Mouse (Mus musculus): ENCODE results near the gene Trim25. TPM values are rescaled to one million over a fixed set of nuclear protein-coding genes. Genes with fewer than 3 reads are reported as not detected.

The Trim25 gene
- polyA plus RNA-seq, 1 experiment from 2014 or later = 13.2 TPM

DNA sequence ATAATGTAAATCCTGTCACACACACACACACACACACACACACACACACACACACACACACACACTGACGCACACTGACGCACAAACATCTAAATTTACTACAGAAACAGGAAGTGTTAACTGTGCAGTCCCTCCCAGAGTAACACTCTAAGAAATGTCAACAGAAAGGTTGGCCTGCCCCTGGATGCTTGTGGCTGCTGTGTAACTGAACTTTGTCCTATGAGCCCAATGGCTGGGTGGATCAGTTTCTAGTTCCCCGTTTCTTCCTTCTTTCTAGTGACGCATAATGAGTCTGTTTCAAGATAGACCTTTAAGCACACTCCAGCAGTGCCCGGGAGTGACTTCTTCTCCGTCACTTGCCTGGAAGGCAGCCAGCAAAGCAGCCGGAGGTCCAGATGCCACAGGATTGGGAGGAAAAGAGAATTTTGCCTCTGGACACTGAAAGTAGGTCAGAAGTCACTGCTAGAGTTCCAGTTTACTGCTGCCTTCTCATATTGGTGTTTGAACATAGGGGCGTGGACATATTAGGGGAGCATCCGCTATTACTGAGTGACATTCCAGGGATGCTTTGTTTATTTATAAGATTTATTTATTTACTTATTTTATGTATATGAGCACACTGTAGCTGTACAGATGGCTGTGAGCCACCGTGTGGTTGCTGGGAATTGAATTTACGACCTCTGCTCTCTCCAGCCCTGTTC lies 25.2 kb downstream of the Trim25 start:
- Histone ChIP-seq H3K36me3 (ENCODE audit: control insufficient read depth, insufficient read depth, low read length) (no peaks in the 10 kb centered on the region), H3K9me3 (ENCODE audit: control insufficient read depth, low read length) (no peaks in the 10 kb centered on the region), H3K4me1 (ENCODE audit: control insufficient read depth, insufficient read depth, low read length) (0 out of 2 replicates have a peak, but pooled peaks cover 5% of the 10 kb centered on the region), H3K27ac (ENCODE audit: low read depth, low read length) (peak overlapping the region; percentile 73), H3K4me3 (ENCODE audit: low read length) (no peak overlapping the region), H3K9ac (ENCODE audit: low read depth, low read length) (no peak overlapping the region), H3K27me3 (ENCODE audit: control insufficient read depth, insufficient read depth, low read length) (no peaks in the 10 kb centered on the region), H3K4me2 (replicated peaks; ENCODE audit: low read depth, low read length) (no peak overlapping the region)
- 42% methylated on average over 11 of the region's 11 CpGs for WGBS
- ATAC-seq (ENCODE audit: low FRiP score, low TSS enrichment) = peak; percentile 71

DNA sequence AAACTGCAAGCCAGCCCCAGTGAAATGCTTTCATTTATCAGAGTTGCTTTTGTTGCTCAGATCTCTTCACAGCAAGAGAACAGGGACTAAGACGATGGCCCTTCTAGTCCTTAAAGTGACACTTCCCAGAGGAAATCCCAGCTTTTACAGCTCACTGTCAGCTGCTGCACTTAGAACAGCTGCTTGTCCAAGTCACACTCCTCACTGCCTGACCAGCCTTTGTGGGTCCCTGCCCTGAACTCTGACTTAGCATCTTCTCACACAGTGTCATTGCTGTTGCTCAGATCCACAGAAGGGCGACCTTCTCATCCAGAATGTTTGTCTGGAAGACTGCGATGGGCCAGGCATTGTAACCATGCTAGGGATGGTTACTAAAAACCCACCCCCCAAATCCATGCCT lies 26.4 kb downstream of the Trim25 start:
- H3K36me3 ChIP-seq (ENCODE audit: control insufficient read depth, insufficient read depth, low read length) = no peaks in the 10 kb centered on the region
- H3K4me2 ChIP-seq (replicated peaks; ENCODE audit: low read depth, low read length) = no peak overlapping the region
- no peaks in the 10 kb centered on the region for H3K9me3 ChIP-seq (ENCODE audit: control insufficient read depth, low read length)
- no peak for ATAC-seq (ENCODE audit: low FRiP score, low TSS enrichment)
- no peak overlapping the region for H3K9ac ChIP-seq (ENCODE audit: low read depth, low read length)
- H3K4me1 ChIP-seq (ENCODE audit: control insufficient read depth, insufficient read depth, low read length) = 0 out of 2 replicates have a peak, but pooled peaks cover 5% of the 10 kb centered on the region
- H3K27me3 ChIP-seq (ENCODE audit: control insufficient read depth, insufficient read depth, low read length) = no peaks in the 10 kb centered on the region
- no peak overlapping the region for H3K27ac ChIP-seq (ENCODE audit: low read depth, low read length)
- WGBS = 74% methylated on average over 3 of the region's 3 CpGs
- no peak overlapping the region for H3K4me3 ChIP-seq (ENCODE audit: low read length)

DNA sequence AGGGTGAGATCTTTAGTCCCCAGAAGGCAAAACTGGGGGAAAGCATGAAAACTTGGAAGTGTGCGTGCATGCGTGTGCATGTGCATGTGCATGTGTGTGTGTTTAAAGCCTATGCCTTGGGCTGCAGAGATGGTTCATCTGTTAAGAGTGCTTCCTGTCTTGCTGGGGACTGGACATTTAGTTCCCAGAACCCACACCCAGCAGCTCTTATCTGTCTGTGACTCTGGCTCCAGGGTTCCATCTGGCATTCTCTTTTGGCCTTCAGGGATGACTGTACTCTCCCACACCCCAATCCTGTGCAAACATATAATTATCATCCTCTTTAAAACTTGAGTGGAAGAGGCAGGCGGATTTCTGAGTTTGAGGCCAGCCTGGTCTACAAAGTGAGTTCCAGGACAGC lies 26.9 kb downstream of the Trim25 start:
- no peak for ATAC-seq (ENCODE audit: low FRiP score, low TSS enrichment)

DNA sequence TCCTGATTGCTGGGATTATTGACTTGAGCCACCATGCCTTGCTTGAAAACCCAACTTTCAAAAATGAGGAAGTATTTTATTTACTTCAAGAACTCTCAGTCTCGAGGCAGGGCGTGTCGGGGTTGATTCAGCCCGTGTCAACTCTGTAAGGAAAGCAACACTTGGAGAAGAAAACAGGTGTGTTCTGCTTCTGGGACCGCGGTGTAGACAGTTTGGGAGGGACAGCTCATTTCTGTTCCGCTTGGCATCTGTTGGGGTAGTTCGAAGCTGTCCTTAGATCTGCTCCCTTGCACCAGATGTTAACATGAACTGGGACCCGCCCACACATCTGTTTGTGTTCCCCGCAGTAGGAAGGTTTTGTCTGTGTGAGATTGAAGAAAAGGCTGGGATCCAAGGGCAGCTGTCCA lies 28.8 kb downstream of the Trim25 start:
- ATAC-seq (ENCODE audit: low FRiP score, low TSS enrichment) = no peak
- Histone ChIP-seq H3K4me2 (replicated peaks; ENCODE audit: low read depth, low read length) (no peak overlapping the region), H3K9ac (ENCODE audit: low read depth, low read length) (no peak overlapping the region), H3K4me3 (ENCODE audit: low read length) (no peak overlapping the region), H3K27me3 (ENCODE audit: control insufficient read depth, insufficient read depth, low read length) (no peaks in the 10 kb centered on the region), H3K27ac (ENCODE audit: low read depth, low read length) (no peak overlapping the region), H3K9me3 (ENCODE audit: control insufficient read depth, low read length) (no peaks in the 10 kb centered on the region), H3K4me1 (ENCODE audit: control insufficient read depth, insufficient read depth, low read length) (0 out of 2 replicates have a peak, but pooled peaks cover 5% of the 10 kb centered on the region), H3K36me3 (ENCODE audit: control insufficient read depth, insufficient read depth, low read length) (no peaks in the 10 kb centered on the region)
- 66% methylated on average over 10 of the region's 10 CpGs for WGBS

More for the DNA sequence above, 26.9 kb downstream of the Trim25 start:
- Histone ChIP-seq H3K9ac (ENCODE audit: low read depth, low read length) (no peak overlapping the region), H3K4me2 (replicated peaks; ENCODE audit: low read depth, low read length) (no peak overlapping the region), H3K27ac (ENCODE audit: low read depth, low read length) (no peak overlapping the region), H3K36me3 (ENCODE audit: control insufficient read depth, insufficient read depth, low read length) (no peaks in the 10 kb centered on the region), H3K4me3 (ENCODE audit: low read length) (no peak overlapping the region), H3K27me3 (ENCODE audit: control insufficient read depth, insufficient read depth, low read length) (no peaks in the 10 kb centered on the region), H3K9me3 (ENCODE audit: control insufficient read depth, low read length) (no peaks in the 10 kb centered on the region), H3K4me1 (ENCODE audit: control insufficient read depth, insufficient read depth, low read length) (0 out of 2 replicates have a peak, but pooled peaks cover 5% of the 10 kb centered on the region)
- WGBS = 94% methylated on average over 3 of the region's 3 CpGs

DNA sequence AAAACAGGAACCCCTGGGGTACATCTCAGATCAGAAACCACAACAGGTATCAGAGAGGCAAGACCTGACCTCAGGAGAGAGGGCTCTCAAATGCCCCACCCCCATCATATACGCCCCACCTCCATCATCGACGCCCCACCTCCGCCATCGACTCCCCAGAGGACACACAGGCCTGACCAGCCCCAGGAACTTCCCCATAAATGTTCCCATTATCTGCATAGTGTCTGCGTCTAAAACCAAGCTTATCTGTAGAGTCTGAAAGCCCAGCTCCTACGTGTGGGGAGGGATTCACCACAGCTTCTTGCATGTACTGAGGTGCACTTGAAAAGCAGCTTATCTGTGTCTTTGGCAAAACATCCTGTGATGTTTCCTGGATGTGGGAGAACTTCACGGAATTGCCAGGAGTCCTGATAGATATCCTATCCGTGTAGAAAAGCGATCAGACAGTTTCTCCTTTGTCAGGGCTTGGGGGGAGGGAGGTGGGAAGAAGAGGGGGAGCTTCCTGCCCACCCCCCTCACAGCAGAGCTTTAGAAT lies 29.8 kb downstream of the Trim25 start:
- 54% methylated on average over 10 of the region's 10 CpGs for WGBS
- Histone ChIP-seq H3K27ac (ENCODE audit: low read depth, low read length) (peak overlapping the region; percentile 42; the same call in 1 of the 2 replicates), H3K4me3 (ENCODE audit: low read length) (no peak overlapping the region), H3K9ac (ENCODE audit: low read depth, low read length) (no peak overlapping the region), H3K9me3 (ENCODE audit: control insufficient read depth, low read length) (no peaks in the 10 kb centered on the region), H3K27me3 (ENCODE audit: control insufficient read depth, insufficient read depth, low read length) (no peaks in the 10 kb centered on the region), H3K36me3 (ENCODE audit: control insufficient read depth, insufficient read depth, low read length) (no peaks in the 10 kb centered on the region), H3K4me2 (replicated peaks; ENCODE audit: low read depth, low read length) (no peak overlapping the region), H3K4me1 (ENCODE audit: control insufficient read depth, insufficient read depth, low read length) (0 out of 2 replicates have a peak, but pooled peaks cover 5% of the 10 kb centered on the region)
- ATAC-seq (ENCODE audit: low FRiP score, low TSS enrichment) = no peak

DNA sequence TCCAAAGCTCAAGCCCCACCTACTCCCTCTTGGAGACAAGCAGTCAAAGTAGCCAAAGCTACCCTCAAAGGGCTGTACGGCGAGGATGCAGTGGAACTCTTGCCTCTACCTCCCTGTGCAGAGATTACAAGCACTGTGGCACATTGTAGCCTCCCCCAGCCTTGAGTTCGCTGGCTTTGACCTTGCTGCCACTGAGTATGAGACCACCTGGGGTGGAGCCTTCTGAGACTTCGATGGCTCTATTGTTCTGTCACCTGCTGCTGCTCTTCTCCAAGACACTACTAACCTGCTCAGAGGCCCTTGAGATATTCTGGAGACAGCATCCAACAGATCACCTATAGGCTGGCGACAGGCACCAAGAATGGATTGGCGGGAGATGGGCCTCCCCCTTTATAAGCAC lies 31.4 kb downstream of the Trim25 start:
- H3K27ac ChIP-seq (ENCODE audit: low read depth, low read length) = no peak overlapping the region
- WGBS = 73% methylated on average over 6 of the region's 6 CpGs
- ATAC-seq (ENCODE audit: low FRiP score, low TSS enrichment) = no peak

DNA sequence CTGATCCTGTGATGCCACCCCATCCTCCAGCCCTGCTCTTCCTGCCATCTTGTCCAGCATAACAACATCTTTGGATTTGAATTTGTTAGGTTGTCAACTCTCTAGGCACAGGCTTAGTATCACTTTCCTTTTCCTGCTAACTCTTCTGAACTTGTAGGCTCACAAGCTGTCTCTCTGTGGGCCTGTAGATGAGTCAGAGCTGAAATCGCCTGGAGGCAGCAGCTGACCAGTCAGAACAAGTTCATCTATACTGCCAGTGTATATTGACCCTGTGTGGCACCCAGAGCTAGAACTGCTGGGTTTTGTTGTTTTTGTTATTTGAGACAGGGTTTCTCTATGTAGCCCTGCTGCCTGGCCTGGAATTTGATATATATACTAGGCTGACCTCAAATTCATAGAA lies 32.0 kb downstream of the Trim25 start:
- H3K4me2 ChIP-seq (replicated peaks; ENCODE audit: low read depth, low read length) = no peak overlapping the region
- H3K4me3 ChIP-seq (ENCODE audit: low read length) = no peak overlapping the region
- H3K27me3 ChIP-seq (ENCODE audit: control insufficient read depth, insufficient read depth, low read length) = no peaks in the 10 kb centered on the region
- no peak overlapping the region for H3K9ac ChIP-seq (ENCODE audit: low read depth, low read length)
- no peaks in the 10 kb centered on the region for H3K4me1 ChIP-seq (ENCODE audit: control insufficient read depth, insufficient read depth, low read length)
- no peak overlapping the region for H3K27ac ChIP-seq (ENCODE audit: low read depth, low read length)
- no peak for ATAC-seq (ENCODE audit: low FRiP score, low TSS enrichment)
- WGBS = 31% methylated on average over 1 of the region's 1 CpGs
- H3K36me3 ChIP-seq (ENCODE audit: control insufficient read depth, insufficient read depth, low read length) = no peaks in the 10 kb centered on the region
- H3K9me3 ChIP-seq (ENCODE audit: control insufficient read depth, low read length) = no peaks in the 10 kb centered on the region

More for the DNA sequence above, 31.4 kb downstream of the Trim25 start:
- Histone ChIP-seq H3K4me1 (ENCODE audit: control insufficient read depth, insufficient read depth, low read length) (no peaks in the 10 kb centered on the region), H3K36me3 (ENCODE audit: control insufficient read depth, insufficient read depth, low read length) (no peaks in the 10 kb centered on the region), H3K4me3 (ENCODE audit: low read length) (no peak overlapping the region), H3K27me3 (ENCODE audit: control insufficient read depth, insufficient read depth, low read length) (no peaks in the 10 kb centered on the region), H3K9me3 (ENCODE audit: control insufficient read depth, low read length) (no peaks in the 10 kb centered on the region), H3K4me2 (replicated peaks; ENCODE audit: low read depth, low read length) (no peak overlapping the region), H3K9ac (ENCODE audit: low read depth, low read length) (no peak overlapping the region)

DNA sequence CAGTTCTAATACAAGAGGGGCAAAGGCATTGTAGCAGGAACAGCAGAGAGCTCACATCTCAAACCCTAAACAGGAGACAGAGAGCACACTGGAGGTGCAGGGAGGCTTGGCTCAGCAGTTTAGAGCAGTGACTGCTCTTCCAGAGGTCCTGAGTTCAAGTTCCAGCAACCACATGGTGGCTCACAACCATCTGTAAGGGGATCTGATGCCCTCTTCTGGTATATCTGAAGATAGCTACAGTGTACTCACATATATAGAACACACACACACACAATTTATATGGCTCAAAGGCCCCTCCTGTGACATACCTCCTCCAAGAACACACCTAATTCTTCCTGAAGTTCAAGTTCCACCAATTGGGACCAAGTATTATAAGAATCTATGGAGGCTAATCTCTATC lies 35.4 kb downstream of the Trim25 start:
- no peak for ATAC-seq (ENCODE audit: low FRiP score, low TSS enrichment)
- no peaks in the 10 kb centered on the region for H3K9me3 ChIP-seq (ENCODE audit: control insufficient read depth, low read length)
- no peak overlapping the region for H3K4me2 ChIP-seq (replicated peaks; ENCODE audit: low read depth, low read length)
- H3K9ac ChIP-seq (ENCODE audit: low read depth, low read length) = no peak overlapping the region
- H3K36me3 ChIP-seq (ENCODE audit: control insufficient read depth, insufficient read depth, low read length) = peaks cover 11% of the 10 kb centered on the region; the same call in 1 of the 2 replicates
- no peak overlapping the region for H3K27ac ChIP-seq (ENCODE audit: low read depth, low read length)
- no peak overlapping the region for H3K4me3 ChIP-seq (ENCODE audit: low read length)
- H3K4me1 ChIP-seq (ENCODE audit: control insufficient read depth, insufficient read depth, low read length) = no peaks in the 10 kb centered on the region
- no peaks in the 10 kb centered on the region for H3K27me3 ChIP-seq (ENCODE audit: control insufficient read depth, insufficient read depth, low read length)

DNA sequence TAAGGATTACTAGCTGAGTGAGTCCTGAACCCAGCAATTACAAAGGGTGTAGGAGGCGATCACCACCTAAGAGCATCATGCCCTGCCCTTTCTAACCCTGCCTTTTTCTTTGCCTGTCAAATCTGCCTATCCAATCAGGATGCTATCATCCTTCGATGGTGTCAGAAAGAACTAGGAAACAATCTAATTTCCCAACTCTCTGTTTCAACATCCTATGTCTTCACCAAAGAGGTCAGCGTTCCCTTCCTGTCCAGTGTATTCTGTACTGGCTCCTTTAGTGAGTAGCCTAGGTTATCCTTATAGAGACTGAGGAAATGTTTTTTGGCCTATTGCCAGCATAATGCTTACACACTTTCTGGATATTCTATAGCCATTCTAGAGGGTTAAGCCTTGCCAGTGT lies 36.4 kb downstream of the Trim25 start:
- no peak overlapping the region for H3K4me3 ChIP-seq (ENCODE audit: low read length)
- no peak overlapping the region for H3K27ac ChIP-seq (ENCODE audit: low read depth, low read length)
- no peaks in the 10 kb centered on the region for H3K9me3 ChIP-seq (ENCODE audit: control insufficient read depth, low read length)
- H3K36me3 ChIP-seq (ENCODE audit: control insufficient read depth, insufficient read depth, low read length) = peaks cover 20% of the 10 kb centered on the region
- no peak overlapping the region for H3K9ac ChIP-seq (ENCODE audit: low read depth, low read length)
- 76% methylated on average over 3 of the region's 3 CpGs for whole genome bisulfite sequencing
- no peak overlapping the region for H3K4me2 ChIP-seq (replicated peaks; ENCODE audit: low read depth, low read length)
- no peaks in the 10 kb centered on the region for H3K27me3 ChIP-seq (ENCODE audit: control insufficient read depth, insufficient read depth, low read length)
- ATAC-seq (ENCODE audit: low FRiP score, low TSS enrichment) = no peak
- H3K4me1 ChIP-seq (ENCODE audit: control insufficient read depth, insufficient read depth, low read length) = no peaks in the 10 kb centered on the region
